Mouse (Mus musculus) monocyte, adult 5-6 weeks (primary cell): ENCODE results near the gene Fam126b. TPM values are rescaled to one million over a fixed set of nuclear protein-coding genes. Genes with fewer than 3 reads are reported as not detected.
"Not testable (repeated sequence)": the region's sequence is repeated elsewhere in the genome, so short reads cannot be mapped to it uniquely, and the experiment has no call there.

ENCODE experiments used
- ATAC-seq: fragments of 153-309, 156-312 bp; replicated peaks from 2 replicates; pipeline ENCODE4 v1.8.0; 2017; ENCODE audit warnings: mild to moderate bottlenecking; ENCODE audit not compliant: low TSS enrichment, insufficient number of reproducible peaks, severe bottlenecking, poor library complexity, low FRiP score
- total RNA-seq: library from RNA; stranded (forward); fragments of 200-1000, 200-491, 200-594 nt; gene quantifications from 3 replicates; pipeline ENCODE4 v1.2.3, GENCODE M21; 2017

Fam126b gene
- 11.6 to 17.6 TPM (median 14.9 TPM) in 3 replicates for total RNA-seq

GRCm38 (mm10) chr1:58586171-58586997, at the start of gene Fam126b, which contains the start of gene Ndufb3:
TSS of gene Fam126b (minus strand) at chr1:58586323.
TSS of gene Ndufb3 (plus strand) at chr1:58586384.
- peak; percentile 99 for ATAC-seq

GRCm38 (mm10) chr1:58628847-58629246, 42.7 kb upstream of the Fam126b start:
- peak; percentile 50; the same call in 1 of the 2 replicates for ATAC-seq

DNA sequence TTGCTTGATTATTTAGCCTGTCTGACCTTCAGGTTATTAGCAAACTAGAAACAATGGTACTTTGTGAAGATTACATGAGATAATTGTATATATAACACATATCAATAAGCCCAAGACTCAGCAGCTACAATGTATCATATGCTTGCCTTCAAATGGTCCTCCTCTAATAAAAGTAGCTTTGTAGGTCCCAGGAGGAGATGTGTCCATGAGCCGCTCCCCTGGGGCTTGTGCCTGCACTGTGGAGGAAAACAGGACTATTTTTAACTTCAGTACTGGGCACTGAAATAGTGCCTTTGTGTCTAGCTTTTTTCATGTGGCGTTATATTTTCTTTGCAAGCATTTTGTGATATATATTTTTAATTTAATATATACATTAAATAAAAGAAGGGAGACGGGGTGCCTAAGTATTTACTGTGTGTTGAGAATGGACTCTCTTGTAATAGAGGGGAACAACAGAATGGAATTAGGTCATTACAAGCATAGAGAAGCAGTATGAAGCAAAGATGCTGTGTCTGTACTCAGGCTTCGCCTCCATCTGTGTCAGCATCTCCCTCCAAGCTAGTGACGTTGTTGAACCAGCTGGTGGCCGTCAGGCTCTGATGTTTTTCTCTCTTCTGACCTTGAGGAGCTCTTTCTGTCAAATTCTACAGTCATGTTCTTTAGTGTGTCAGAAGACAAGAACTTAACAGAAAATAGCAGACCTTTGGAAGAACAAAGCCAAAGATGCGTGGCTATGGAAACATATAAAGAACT, 36.0 kb upstream of the Fam126b start:
- no peak for ATAC-seq

- ATAC-seq: no peak
These were observed 35.1 kb upstream of the Fam126b start for GRCm38 (mm10) chr1:58621251-58621650.

- no peak for ATAC-seq
These were observed 32.6 kb upstream of the Fam126b start for GRCm38 (mm10) chr1:58618766-58619165.

DNA sequence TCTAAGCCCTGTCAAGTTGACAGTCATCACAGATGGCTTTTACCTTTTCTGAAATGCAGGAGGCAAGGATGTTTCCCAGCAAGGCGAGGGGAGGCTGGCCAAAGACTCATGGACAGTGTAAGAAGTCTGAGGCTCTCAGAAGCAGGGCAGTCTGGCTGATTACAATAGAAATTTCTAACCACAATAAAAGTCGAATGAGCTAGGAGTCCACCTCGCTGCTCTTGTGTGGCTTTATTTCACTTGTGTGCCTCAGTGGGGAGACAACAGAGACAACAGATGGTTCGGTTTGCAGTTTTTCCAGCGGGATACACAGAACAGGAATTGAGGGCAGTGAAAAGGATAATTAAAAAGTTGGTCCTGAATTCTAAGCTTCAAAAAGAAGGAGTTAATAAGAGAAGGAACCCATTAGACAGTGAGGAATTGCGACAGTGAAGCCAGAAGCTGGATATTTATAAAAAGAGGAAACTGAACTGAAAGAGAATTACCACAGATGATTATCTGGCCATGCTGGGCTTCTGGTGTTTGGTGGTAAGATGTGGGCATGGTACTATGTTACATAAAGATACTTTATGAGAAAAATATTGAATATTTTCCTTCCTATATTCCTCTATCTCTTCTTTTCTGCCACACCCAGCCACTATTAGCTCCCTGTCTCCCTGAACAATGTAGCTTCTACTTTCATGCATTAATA, 32.0 kb upstream of the Fam126b start:
- ATAC-seq: peak; percentile 77

- ATAC-seq: no peak
These were observed 31.0 kb upstream of the Fam126b start for GRCm38 (mm10) chr1:58617076-58617475.

GRCm38 (mm10) chr1:58616176-58616575, 30.1 kb upstream of the Fam126b start:
- ATAC-seq: no peak

GRCm38 (mm10) chr1:58615146-58615545, 29.0 kb upstream of the Fam126b start:
- ATAC-seq: no peak

- ATAC-seq: no peak
These were observed 28.3 kb upstream of the Fam126b start for GRCm38 (mm10) chr1:58614424-58614823.

DNA sequence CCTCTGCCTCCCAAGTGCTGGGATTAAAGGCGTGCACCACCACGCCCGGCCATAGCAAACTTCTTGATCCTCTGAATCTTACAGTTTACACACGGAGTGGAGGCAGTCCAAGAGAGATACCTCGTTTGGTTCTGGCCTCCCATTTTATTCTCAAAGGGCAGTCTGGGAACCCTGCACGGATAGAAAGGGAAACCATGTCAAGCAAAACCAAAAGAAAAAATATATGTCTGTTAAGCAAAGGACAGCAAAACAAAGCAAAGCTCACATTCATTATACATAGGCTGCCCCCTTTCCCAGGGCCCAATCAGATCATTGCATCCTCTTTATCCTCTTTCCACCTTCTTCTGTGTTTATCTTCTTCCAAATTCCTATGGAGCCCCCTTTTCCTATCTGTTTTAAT, 27.7 kb upstream of the Fam126b start:
- no peak for ATAC-seq

- no peak for ATAC-seq
These were observed 24.5 kb upstream of the Fam126b start for GRCm38 (mm10) chr1:58610611-58611010.

GRCm38 (mm10) chr1:58610166-58610565, 24.0 kb upstream of the Fam126b start:
- no peak for ATAC-seq

- ATAC-seq: not testable (repeated sequence)
These were observed 23.5 kb upstream of the Fam126b start for GRCm38 (mm10) chr1:58609591-58609990.

GRCm38 (mm10) chr1:58603738-58604137, 17.6 kb upstream of the Fam126b start:
- ATAC-seq: no peak

DNA sequence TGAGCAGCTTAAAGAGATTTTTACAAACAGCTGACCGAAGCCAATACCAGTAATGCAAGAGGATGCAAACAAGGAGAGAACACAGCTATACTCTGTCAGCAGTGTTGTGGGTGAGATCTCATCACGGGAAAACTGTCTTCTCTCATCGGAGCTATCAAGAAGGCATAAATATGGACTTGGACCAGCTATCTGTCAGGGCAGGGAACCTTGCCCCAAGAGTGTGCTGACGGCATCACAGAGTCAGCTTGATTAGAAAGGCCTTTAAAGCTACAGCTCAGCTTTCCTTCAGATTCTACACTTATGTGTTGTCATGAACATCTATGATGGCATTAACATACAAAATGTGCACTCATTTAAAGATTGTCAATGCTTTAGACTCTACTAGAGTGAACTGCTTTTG, 16.6 kb upstream of the Fam126b start:
- no peak for ATAC-seq

DNA sequence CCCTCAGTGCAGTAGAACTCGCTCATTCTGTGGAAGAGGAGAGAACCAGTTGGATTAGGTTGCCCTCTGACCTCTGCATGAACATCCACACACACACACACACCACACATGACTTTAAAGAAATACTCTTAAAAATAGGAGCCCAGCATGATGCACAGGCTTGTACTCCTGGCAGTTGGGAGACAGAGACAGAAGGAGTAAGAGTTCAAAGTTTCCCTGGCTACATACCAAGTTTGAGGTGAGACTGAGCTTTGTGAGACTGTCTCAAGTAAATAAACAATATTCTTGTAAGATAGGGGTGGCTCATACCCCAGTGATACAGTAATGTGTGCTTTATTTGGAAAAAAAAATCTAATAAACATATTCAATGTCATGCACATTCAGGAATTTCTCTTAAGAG, 1.4 kb upstream of the Fam126b start:
- ATAC-seq: no peak

DNA sequence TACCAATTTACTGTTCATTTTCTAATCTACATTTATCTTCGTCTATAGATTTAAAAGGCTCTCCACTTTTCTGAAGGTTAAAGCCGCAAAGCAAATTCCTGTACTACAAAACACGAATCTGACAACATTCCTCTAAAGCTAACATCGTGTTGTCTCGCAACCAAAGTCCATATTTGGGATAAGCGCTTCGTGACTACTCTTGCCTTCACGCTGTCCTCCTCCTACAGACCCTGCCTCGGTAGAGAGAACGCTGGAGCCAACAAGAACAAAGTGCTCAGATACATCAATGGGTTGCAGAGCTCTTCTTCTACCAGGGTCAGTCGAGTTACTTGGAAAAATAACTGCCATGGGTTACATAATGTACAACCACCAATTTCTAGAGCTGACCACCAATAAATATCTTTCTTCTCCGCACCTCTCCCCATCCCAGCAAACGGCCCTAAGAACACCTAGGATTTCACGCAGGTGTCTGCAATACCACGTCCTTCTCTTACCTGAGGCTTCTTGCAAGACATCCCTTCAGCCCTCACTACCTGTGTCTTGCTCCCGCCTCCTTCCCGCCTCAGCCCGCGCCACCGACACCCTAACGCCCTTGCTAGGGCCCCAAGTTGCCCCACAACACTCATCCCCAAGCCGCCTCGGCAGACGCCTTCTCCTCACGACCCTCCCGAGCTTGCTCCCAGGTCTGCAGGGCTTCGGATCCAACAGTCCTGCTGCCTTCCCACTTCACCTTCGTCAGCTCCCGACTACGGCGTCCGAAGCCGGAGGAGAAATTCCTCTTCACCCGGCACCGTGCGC, 551 bp downstream of the Fam126b start:
- ATAC-seq: peak; percentile 14; the same call in 1 of the 2 replicates
